Mouse (Mus musculus) hindbrain, embryonic 14.5 days (tissue): ENCODE data around the gene Gm13275. TPM values are rescaled to one million over a fixed set of nuclear protein-coding genes. Genes with fewer than 3 reads are reported as not detected.
"Not testable (repeated sequence)": the region's sequence is repeated elsewhere in the genome, so short reads cannot be mapped to it uniquely, and the experiment has no call there.

Experiments
- ATAC-seq: fragments of 200-750 bp; cut with Nextera tagmentation; 2 replicates; pipeline ENCODE4 v1.8.0; 2017; ENCODE audit warnings: moderate number of reproducible peaks, mild to moderate bottlenecking, moderate TSS enrichment, moderate library complexity; ENCODE audit not compliant: low FRiP score
- DNase-seq: peaks from one replicate; pipeline ENCODE4 v3.0.0-alpha.2; 2015; ENCODE audit warnings: low spot score
- H3K27ac ChIP-seq: fragments of 300-500 bp; sonication (generic); 2 replicates; pipeline ENCODE4 v1.5.1; 2014; ENCODE audit warnings: mild to moderate bottlenecking, moderate library complexity
- H3K27me3 ChIP-seq: fragments of 300-500 bp; sonication (generic); 2 replicates; pipeline ENCODE4 v1.6.1; 2014; ENCODE audit warnings: mild to moderate bottlenecking, low read length, mixed read lengths; ENCODE audit not compliant: control insufficient read depth, insufficient read depth
- H3K36me3 ChIP-seq: fragments of 300-500 bp; sonication (generic); replicated peaks from 2 replicates; pipeline ENCODE4 v1.6.1; 2014; ENCODE audit not compliant: control insufficient read depth, insufficient read depth
- H3K4me1 ChIP-seq: fragments of 300-500 bp; sonication (generic); replicated peaks from 2 replicates; pipeline ENCODE4 v1.6.1; 2014; ENCODE audit warnings: antibody characterized with exemption, low read length, mixed read lengths; ENCODE audit not compliant: control insufficient read depth, insufficient read depth
- H3K4me2 ChIP-seq: fragments of 300-500 bp; sonication (generic); replicated peaks from 2 replicates; pipeline ENCODE4 v1.6.1; 2014; ENCODE audit warnings: mild to moderate bottlenecking, moderate library complexity
- H3K4me3 ChIP-seq: fragments of 300-500 bp; sonication (generic); replicated peaks from 2 replicates; pipeline ENCODE4 v1.5.1; 2014; ENCODE audit warnings: mild to moderate bottlenecking, low read length
- H3K9ac ChIP-seq: fragments of 300-500 bp; sonication (generic); 2 replicates; pipeline ENCODE4 v1.6.1; 2014
- H3K9me3 ChIP-seq: fragments of 300-500 bp; sonication (generic); 2 replicates; pipeline ENCODE4 v1.6.1; 2016; ENCODE audit warnings: low read length; ENCODE audit not compliant: control insufficient read depth
- WGBS: fragments of 180-500 bp; shearing (Covaris S2); extraction: QIAGEN DNeasy Blood & Tissue Kit; methylation state at CpG from one replicate; pipeline ENCODE4 v1.1.7; 2014; 5-methylcytosine and 5-hydroxymethylcytosine counted together
- polyA plus RNA-seq: library from polyadenylated mRNA; unstranded; fragments of >200 nt; fragmentation: Nextera tagmentation; extraction: Ambion mirVana; gene quantifications from 2 replicates; pipeline ENCODE4 v1.2.1, GENCODE M21; 2014

The Gm13275 gene
- polyA plus RNA-seq, 1 experiment from 2014 or later, result not detected

DNA sequence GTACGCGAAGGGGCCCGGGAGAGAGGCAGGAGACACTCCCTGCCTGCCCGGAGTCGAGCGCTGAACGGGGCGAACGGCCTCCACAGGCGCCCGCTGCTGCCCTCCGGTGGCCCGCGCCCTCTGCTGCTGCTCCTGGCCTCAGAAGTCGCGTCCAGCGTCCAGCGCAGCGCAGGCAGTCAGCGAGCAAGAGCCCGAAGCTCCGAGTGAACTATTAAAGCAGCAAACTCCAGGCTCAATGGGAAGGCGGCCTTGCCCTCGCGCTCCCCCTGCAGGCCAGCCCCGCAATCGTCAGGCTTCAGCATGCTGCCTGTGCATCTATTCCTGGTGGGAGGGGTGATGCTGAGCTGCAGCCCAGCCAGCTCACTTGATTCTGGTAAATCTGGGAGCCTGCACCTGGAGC, 8.9 kb upstream of the Gm13275 start, which contains the start of gene Gm13276:
Gene Gm13276, plus strand, starts transcription at position 301 of the 400 bp plus-strand sequence.
- no CpG with 5 or more reads among the region's 27 CpGs for WGBS
- not testable (repeated sequence) for H3K9ac ChIP-seq, H3K9me3 ChIP-seq, H3K4me2 ChIP-seq, H3K4me1 ChIP-seq, H3K27me3 ChIP-seq, DNase-seq, ATAC-seq, H3K4me3 ChIP-seq, H3K27ac ChIP-seq, H3K36me3 ChIP-seq

- not testable (repeated sequence) for H3K4me1 ChIP-seq, H3K9me3 ChIP-seq, H3K27ac ChIP-seq, H3K4me3 ChIP-seq, H3K27me3 ChIP-seq, H3K36me3 ChIP-seq, ATAC-seq, DNase-seq, H3K9ac ChIP-seq, H3K4me2 ChIP-seq
- 0% methylated on average over 4 of the region's 28 CpGs for WGBS
Measured at GRCm38 (mm10) chr4:88788402-88788801, 5.9 kb upstream of the Gm13275 start, which contains the start of gene Gm13277. Gene Gm13277 (plus strand): TSS chr4:88788632.

GRCm38 (mm10) chr4:88791250-88791649, 3.0 kb upstream of the Gm13275 start, which contains the start of gene Gm13278:
Gene Gm13278 (plus strand): TSS chr4:88791550.
- not testable (repeated sequence) for DNase-seq, H3K9me3 ChIP-seq, H3K4me2 ChIP-seq, H3K4me3 ChIP-seq, ATAC-seq, H3K9ac ChIP-seq, H3K4me1 ChIP-seq, H3K27me3 ChIP-seq, H3K27ac ChIP-seq, H3K36me3 ChIP-seq
- WGBS, result no CpG with 5 or more reads among the region's 28 CpGs

- not testable (repeated sequence) for ATAC-seq, H3K4me3 ChIP-seq, H3K27ac ChIP-seq, H3K36me3 ChIP-seq, H3K9ac ChIP-seq, H3K27me3 ChIP-seq, H3K4me2 ChIP-seq, H3K9me3 ChIP-seq, H3K4me1 ChIP-seq, DNase-seq
- no CpG with 5 or more reads among the region's 28 CpGs for WGBS
Measured at GRCm38 (mm10) chr4:88797097-88797496, 2.8 kb downstream of the Gm13275 start, which contains the start of gene Gm13279. Gene Gm13279 (plus strand): TSS chr4:88797397.

DNA sequence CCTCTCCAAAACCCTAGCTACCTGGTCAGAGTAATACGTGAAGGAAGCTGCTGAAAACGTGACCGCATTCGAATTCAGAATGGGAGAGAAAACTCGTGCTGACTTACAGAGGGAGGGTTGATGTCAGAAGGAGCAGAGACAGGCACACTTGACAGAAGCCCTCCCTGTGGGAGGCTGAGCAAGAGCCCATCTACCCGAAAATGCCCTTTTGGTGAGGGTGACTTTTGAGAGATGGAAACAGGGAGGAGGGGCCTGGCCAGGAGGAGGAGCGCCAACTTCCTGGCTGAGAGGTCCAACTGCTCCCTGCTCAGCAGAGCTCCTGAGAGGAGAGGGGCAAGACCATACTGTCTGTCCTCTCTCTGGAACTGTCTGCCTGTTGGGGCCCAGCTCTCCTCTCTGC, 5.1 kb downstream of the Gm13275 start, which contains the start of gene Gm13285:
Gene Gm13285, plus strand, starts transcription at position 301 of the 400 bp plus-strand sequence.
- H3K4me3 ChIP-seq, H3K4me2 ChIP-seq, H3K9ac ChIP-seq, H3K4me1 ChIP-seq, ATAC-seq, H3K27me3 ChIP-seq, H3K27ac ChIP-seq, DNase-seq, H3K36me3 ChIP-seq, H3K9me3 ChIP-seq: not testable (repeated sequence)
- WGBS, result 13% methylated on average over 3 of the region's 7 CpGs

- H3K9me3 ChIP-seq, H3K27me3 ChIP-seq, H3K4me2 ChIP-seq, DNase-seq, H3K4me1 ChIP-seq, H3K4me3 ChIP-seq, H3K9ac ChIP-seq, ATAC-seq, H3K27ac ChIP-seq, H3K36me3 ChIP-seq: not testable (repeated sequence)
- WGBS, result no CpG with 5 or more reads among the region's 29 CpGs
Measured at GRCm38 (mm10) chr4:88802954-88803353, 8.7 kb downstream of the Gm13275 start, which contains the start of gene Gm13287. Gene Gm13287 (plus strand): TSS chr4:88803254.

GRCm38 (mm10) chr4:88805231-88805630, 10.9 kb downstream of the Gm13275 start, which contains the start of gene Gm13288:
Gene Gm13288 (plus strand): TSS chr4:88805531.
- H3K9me3 ChIP-seq, H3K36me3 ChIP-seq, H3K27me3 ChIP-seq, H3K4me3 ChIP-seq, ATAC-seq, H3K27ac ChIP-seq, H3K4me1 ChIP-seq, DNase-seq, H3K9ac ChIP-seq: not testable (repeated sequence)
- WGBS, result no CpG with 5 or more reads among the region's 8 CpGs
- peak within 1 kb of the TSS; percentile 45 for H3K4me2 ChIP-seq

- not testable (repeated sequence) for DNase-seq, H3K27ac ChIP-seq, H3K27me3 ChIP-seq, H3K4me3 ChIP-seq, ATAC-seq, H3K9me3 ChIP-seq, H3K36me3 ChIP-seq, H3K9ac ChIP-seq, H3K4me1 ChIP-seq
- peak overlapping the region; percentile 45 for H3K4me2 ChIP-seq
- WGBS, result no CpG with 5 or more reads among the region's 34 CpGs
Measured at GRCm38 (mm10) chr4:88805761-88806160, 11.5 kb downstream of the Gm13275 start.

DNA sequence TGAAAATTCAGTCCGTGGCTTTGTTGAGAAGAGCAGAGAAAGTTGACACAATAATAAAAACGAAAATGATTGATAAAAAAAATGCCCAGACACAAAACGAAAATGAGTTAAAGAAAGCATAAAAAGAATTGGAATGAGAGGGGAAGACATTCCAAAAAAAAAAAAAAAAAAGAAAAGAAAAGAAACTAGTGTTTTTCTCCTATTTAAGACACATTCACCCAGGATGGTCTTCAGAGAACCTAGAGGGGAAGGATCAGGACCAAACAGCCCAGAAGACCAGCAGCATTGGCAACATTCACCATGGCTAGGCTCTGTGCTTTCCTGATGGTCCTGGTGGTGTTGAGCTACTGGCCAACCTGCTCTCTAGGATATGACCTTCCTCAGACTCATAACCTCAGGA, 21.6 kb downstream of the Gm13275 start, which contains the start of gene Ifna7:
Gene Ifna7, plus strand, starts transcription at position 301 of the 400 bp plus-strand sequence.
- H3K4me3 ChIP-seq, result no peak within 1 kb of the TSS
- ATAC-seq (no peak), DNase-seq (no peak)
- H3K9ac ChIP-seq, result no peak within 1 kb of the TSS
- no peak within 1 kb of the TSS for H3K27ac ChIP-seq
- WGBS, result 71% methylated on average over 3 of the region's 3 CpGs
- no peaks in the 10 kb centered on the region for H3K4me1 ChIP-seq
- H3K27me3 ChIP-seq, result no peaks in the 10 kb centered on the region
- no peaks in the 10 kb centered on the region for H3K36me3 ChIP-seq
- no peak within 1 kb of the TSS for H3K4me2 ChIP-seq
- H3K9me3 ChIP-seq, result no peaks in the 10 kb centered on the region

DNA sequence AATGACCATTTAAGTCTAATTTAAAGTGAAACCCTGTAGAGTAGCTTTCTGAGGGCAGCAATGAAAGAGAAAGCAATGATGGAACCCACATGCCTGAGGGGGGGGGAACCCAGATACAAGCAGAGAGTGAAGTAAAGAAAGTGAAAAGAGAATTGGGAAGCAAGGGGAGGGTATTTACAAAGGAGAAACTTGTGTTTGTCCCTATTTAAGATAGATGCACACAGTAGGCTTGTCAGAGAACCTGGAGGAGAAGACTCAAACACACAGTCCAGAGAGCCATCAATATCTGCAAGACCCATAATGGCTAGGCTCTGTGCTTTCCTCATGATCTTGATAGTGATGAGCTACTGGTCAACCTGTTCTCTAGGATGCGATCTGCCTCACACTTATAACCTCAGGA, 25.4 kb downstream of the Gm13275 start, which contains the start of gene Ifna11:
Gene Ifna11, plus strand, starts transcription at position 301 of the 400 bp plus-strand sequence.
- no peak for DNase-seq
- Histone ChIP-seq H3K4me1 (no peaks in the 10 kb centered on the region), H3K27ac (no peak within 1 kb of the TSS), H3K27me3 (no peaks in the 10 kb centered on the region), H3K4me2 (no peak within 1 kb of the TSS), H3K4me3 (no peak within 1 kb of the TSS), H3K9me3 (no peaks in the 10 kb centered on the region), H3K9ac (no peak within 1 kb of the TSS), H3K36me3 (no peaks in the 10 kb centered on the region)
- 88% methylated on average over 1 of the region's 1 CpGs for WGBS
- ATAC-seq, result no peak
